Mouse (Mus musculus) stomach, embryonic 16.5 days (tissue): ENCODE results near the gene Olfr279. TPM values are rescaled to one million over a fixed set of nuclear protein-coding genes. Genes with fewer than 3 reads are reported as not detected.

ENCODE experiments used
- ATAC-seq: fragments of 200-750 bp; cut with Nextera tagmentation; 2 replicates; pipeline ENCODE4 v1.8.0; 2017; ENCODE audit warnings: moderate number of reproducible peaks, moderate TSS enrichment; ENCODE audit not compliant: insufficient read depth, low FRiP score
- H3K27ac ChIP-seq: fragments of 300-500 bp; sonication (generic); 2 replicates; pipeline ENCODE4 v1.5.1; 2014; ENCODE audit warnings: low read length
- H3K27me3 ChIP-seq: fragments of 300-500 bp; sonication (generic); 2 replicates; pipeline ENCODE4 v1.6.1; 2014; ENCODE audit warnings: low read length, control low read depth, mixed read lengths; ENCODE audit not compliant: control insufficient read depth, insufficient read depth
- H3K36me3 ChIP-seq: fragments of 300-500 bp; sonication (generic); 2 replicates; pipeline ENCODE4 v1.6.1; 2014; ENCODE audit warnings: low read length; ENCODE audit not compliant: control insufficient read depth, insufficient read depth
- H3K4me1 ChIP-seq: fragments of 300-500 bp; sonication (generic); 2 replicates; pipeline ENCODE4 v1.6.1; 2014; ENCODE audit warnings: low read length, control low read depth, mixed read lengths; ENCODE audit not compliant: control insufficient read depth, insufficient read depth
- H3K4me2 ChIP-seq: fragments of 300-500 bp; sonication (generic); 2 replicates; pipeline ENCODE4 v1.6.1; 2014; ENCODE audit warnings: low read depth, low read length, mixed read lengths
- H3K4me3 ChIP-seq: fragments of 300-500 bp; sonication (generic); replicated peaks from 2 replicates; pipeline ENCODE4 v1.5.1; 2014; ENCODE audit warnings: mild to moderate bottlenecking, low read length
- H3K9ac ChIP-seq: fragments of 300-500 bp; sonication (generic); 2 replicates; pipeline ENCODE4 v1.6.1; 2014; ENCODE audit warnings: low read length
- H3K9me3 ChIP-seq: fragments of 300-500 bp; sonication (generic); replicated peaks from 2 replicates; pipeline ENCODE4 v1.6.1; 2016; ENCODE audit warnings: low read length, control low read depth; ENCODE audit not compliant: control insufficient read depth
- WGBS: fragments of 180-500 bp; shearing (Covaris S2); extraction: QIAGEN DNeasy Blood & Tissue Kit; methylation state at CpG from one replicate; pipeline ENCODE4 v1.1.7; 2014; 5-methylcytosine and 5-hydroxymethylcytosine counted together
- polyA plus RNA-seq: library from polyadenylated mRNA; unstranded; fragments of >200 nt; fragmentation: Nextera tagmentation; extraction: Ambion mirVana; gene quantifications from 2 replicates; pipeline ENCODE4 v1.2.1, GENCODE M21; 2015

The Olfr279 gene
- not detected in 2 replicates for polyA plus RNA-seq

DNA sequence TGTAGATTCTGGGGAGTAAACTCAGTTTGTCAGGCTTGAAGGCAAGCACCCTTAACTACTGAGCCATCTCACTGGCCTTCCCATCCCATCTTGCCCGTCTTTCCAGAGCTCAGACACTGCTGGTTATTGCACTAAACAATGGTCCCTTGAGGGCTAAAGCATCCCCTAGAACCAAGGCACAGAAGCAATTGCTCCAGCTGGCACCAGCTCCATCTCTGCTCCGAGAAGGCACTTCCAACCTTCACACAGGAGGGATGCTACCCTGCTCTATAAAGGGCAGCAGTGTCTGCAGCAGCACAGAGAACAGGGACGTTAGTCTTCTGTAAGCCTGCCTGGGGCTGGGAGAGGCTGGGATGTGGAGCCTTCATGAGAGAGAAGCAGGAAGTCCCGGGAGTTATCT lies at the start of gene Olfr279:
TSS of gene Olfr279 (plus strand) at position 301 of the 400 bp plus-strand sequence.
- ATAC-seq: no peak
- no peak within 1 kb of the TSS for H3K27ac ChIP-seq
- no peak within 1 kb of the TSS for H3K4me3 ChIP-seq
- no peaks in the 10 kb centered on the region for H3K36me3 ChIP-seq
- 52% methylated on average over 4 of the region's 4 CpGs for WGBS
- no peaks in the 10 kb centered on the region for H3K9me3 ChIP-seq
- H3K4me1 ChIP-seq: no peaks in the 10 kb centered on the region
- no peaks in the 10 kb centered on the region for H3K27me3 ChIP-seq
- no peak within 1 kb of the TSS for H3K9ac ChIP-seq
- no peak within 1 kb of the TSS for H3K4me2 ChIP-seq

DNA sequence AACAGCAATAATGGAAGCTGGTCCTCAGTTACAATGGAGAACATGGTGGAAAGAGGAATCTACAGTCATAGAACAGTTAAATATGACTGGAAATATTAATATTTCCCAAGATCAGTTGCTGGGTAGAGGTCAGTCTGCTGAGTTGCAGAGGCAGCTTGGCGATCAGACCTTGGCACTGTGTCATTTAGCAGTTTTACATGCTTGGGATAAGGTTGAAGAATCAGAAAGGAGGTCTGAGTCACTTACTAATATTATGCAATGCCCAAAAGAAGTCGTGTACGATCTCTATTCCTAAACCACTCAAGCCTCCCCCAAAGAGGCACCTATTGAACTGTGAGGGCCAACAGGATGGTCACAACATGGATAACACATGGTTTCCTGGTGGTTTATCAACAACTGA lies 47.6 kb upstream of the Olfr279 start:
- no peak for ATAC-seq
- WGBS: 86% methylated on average over 3 of the region's 3 CpGs

DNA sequence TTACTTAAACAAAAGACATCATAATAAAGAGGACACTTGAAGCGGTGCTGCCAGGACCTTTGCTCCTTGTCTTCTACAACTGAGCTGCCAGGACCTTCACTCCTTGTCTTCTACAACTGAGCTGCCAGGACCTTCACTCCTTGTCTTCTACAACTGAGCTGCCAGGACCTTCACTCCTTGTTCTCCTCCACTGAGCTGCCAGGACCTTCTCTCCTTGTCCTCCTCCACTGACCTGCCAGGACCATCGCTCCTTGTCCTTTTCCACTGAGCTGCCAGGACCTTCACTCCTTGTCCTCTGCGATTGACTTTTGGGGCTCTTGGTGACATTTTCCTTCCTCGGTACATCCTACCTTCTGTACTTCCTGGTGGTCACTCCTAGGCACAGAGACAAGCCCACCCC lies 43.7 kb upstream of the Olfr279 start:
- 50% methylated on average over 4 of the region's 4 CpGs for WGBS
- Histone ChIP-seq H3K9ac (no peak overlapping the region), H3K27me3 (no peaks in the 10 kb centered on the region), H3K27ac (no peak overlapping the region), H3K9me3 (no peaks in the 10 kb centered on the region), H3K36me3 (no peaks in the 10 kb centered on the region), H3K4me1 (no peaks in the 10 kb centered on the region), H3K4me3 (no peak overlapping the region), H3K4me2 (no peak overlapping the region)
- no peak for ATAC-seq

More for the DNA sequence above, 47.6 kb upstream of the Olfr279 start:
- H3K4me2 ChIP-seq: no peak overlapping the region
- H3K27me3 ChIP-seq: no peaks in the 10 kb centered on the region
- no peaks in the 10 kb centered on the region for H3K36me3 ChIP-seq
- no peak overlapping the region for H3K9ac ChIP-seq
- no peaks in the 10 kb centered on the region for H3K4me1 ChIP-seq
- H3K9me3 ChIP-seq: no peaks in the 10 kb centered on the region
- no peak overlapping the region for H3K4me3 ChIP-seq
- no peak overlapping the region for H3K27ac ChIP-seq

DNA sequence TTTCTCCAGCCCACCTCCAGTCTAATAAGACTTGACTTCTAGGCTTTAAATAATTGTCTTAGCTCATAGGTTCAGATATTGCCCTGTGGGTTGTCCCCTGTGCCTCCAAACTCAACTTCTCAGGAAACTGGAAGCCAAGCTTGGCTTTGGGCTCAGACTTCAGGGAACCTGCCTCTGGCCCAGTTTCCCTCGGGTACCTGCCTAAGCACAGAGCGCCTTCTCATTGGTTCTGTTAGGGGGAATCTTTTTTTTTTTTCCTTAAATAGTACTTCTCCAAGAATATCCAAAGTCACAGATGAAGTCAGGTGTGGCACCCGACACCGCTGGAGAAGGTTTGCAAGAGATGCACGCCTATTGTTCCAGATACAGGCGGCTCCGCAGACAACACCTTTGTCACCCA lies 39.9 kb upstream of the Olfr279 start, which contains the start of gene Olfr281:
TSS of gene Olfr281 (plus strand) at position 301 of the 400 bp plus-strand sequence.
- Histone ChIP-seq H3K36me3 (no peaks in the 10 kb centered on the region), H3K27ac (no peak within 1 kb of the TSS), H3K4me1 (no peaks in the 10 kb centered on the region), H3K4me2 (no peak within 1 kb of the TSS), H3K9ac (no peak within 1 kb of the TSS), H3K9me3 (no peaks in the 10 kb centered on the region), H3K4me3 (no peak within 1 kb of the TSS), H3K27me3 (no peaks in the 10 kb centered on the region)
- WGBS: 86% methylated on average over 7 of the region's 7 CpGs
- ATAC-seq: no peak

DNA sequence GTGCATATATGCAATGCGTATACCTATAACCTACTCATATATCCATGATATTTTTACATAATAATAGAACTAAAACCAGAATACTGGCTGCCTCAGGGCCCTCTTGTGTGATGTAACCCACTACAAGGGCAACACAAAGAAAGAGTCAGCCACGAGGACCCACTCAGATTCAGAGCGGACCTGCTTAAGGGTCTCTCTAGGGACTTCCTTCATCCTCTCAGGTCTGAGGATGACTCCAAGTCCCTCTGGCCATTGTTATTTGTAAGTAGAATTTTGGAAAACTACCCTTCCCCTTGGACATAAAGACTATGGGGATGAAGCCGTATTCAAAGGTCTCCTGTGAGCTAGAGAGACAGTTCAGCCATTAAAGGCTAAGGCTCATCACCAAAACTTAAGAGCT lies 22.6 kb upstream of the Olfr279 start, which contains the start of gene OR5BS1P:
TSS of gene OR5BS1P (plus strand) at position 301 of the 400 bp plus-strand sequence.
- H3K4me3 ChIP-seq: no peak within 1 kb of the TSS
- no peak within 1 kb of the TSS for H3K4me2 ChIP-seq
- H3K27me3 ChIP-seq: no peaks in the 10 kb centered on the region
- H3K9me3 ChIP-seq: no peaks in the 10 kb centered on the region
- no peaks in the 10 kb centered on the region for H3K36me3 ChIP-seq
- ATAC-seq: no peak
- no peak within 1 kb of the TSS for H3K27ac ChIP-seq
- H3K9ac ChIP-seq: no peak within 1 kb of the TSS
- H3K4me1 ChIP-seq: no peaks in the 10 kb centered on the region
- 86% methylated on average over 4 of the region's 4 CpGs for WGBS

DNA sequence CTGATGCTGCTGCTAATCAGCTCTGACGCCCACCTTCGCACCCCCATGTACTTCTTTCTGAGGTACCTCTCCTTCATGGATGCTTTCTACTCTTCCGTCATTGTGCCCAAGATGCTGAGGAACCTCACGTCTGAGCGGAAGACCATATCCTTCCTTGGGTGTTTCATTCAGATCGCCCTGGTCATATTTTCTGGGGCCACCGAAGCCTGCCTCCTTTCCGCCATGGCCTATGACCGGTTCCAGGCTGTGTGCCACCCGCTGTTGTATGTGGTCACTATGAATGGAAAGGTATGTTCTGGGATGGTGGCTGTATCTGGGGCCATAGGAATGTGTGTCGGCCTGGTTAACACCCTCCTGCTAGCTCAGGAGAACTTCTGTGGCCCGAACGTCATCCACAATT lies 20.7 kb upstream of the Olfr279 start:
- WGBS: 90% methylated on average over 13 of the region's 13 CpGs
- H3K4me2 ChIP-seq: no peak overlapping the region
- no peak for ATAC-seq
- no peak overlapping the region for H3K9ac ChIP-seq
- H3K36me3 ChIP-seq: no peaks in the 10 kb centered on the region
- no peaks in the 10 kb centered on the region for H3K4me1 ChIP-seq
- no peaks in the 10 kb centered on the region for H3K27me3 ChIP-seq
- no peak overlapping the region for H3K27ac ChIP-seq
- H3K4me3 ChIP-seq: no peak overlapping the region
- H3K9me3 ChIP-seq: no peaks in the 10 kb centered on the region

DNA sequence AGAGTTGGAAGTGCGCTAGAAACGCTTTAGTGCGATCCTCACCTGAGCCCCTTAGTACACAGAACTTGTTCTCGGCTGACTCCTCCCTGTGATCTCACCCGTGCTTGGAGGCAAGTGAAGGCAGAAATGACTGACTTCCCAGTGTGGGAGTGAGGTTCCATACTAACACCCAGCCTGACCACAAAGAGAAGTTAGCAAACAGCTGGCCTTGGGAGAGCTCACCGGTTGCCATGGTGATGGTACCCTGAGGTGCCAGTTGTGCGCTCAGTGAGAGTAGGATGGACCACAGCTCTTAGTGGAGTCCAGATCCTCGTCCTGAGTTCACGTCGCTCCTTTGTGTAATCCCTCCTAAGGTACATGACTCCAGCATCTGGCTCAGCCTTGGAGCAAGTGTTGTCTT lies 17.2 kb upstream of the Olfr279 start:
- Histone ChIP-seq H3K36me3 (no peaks in the 10 kb centered on the region), H3K27ac (no peak overlapping the region), H3K4me3 (no peak overlapping the region), H3K4me1 (no peaks in the 10 kb centered on the region), H3K27me3 (no peaks in the 10 kb centered on the region), H3K9ac (no peak overlapping the region), H3K9me3 (no peaks in the 10 kb centered on the region), H3K4me2 (no peak overlapping the region)
- WGBS: 85% methylated on average over 10 of the region's 10 CpGs
- ATAC-seq: no peak

DNA sequence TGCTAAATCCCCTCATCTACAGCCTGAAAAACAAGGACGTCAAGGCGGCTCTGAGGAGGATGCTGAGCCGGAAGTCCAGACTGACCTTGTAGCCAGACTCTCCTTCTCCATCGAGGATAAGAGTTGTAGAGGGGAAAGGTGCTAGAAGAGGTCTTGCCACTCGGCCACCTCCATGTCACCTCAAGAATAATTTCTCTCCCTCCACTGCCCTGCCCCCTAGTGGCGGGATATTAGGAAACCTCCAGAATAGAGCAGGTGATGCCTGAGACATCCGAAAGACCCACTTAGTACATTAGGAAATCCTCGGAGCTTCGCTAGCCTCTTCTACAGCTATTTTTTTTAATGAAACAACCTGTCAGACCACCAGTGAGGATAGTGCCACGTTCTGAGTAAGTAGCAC lies 16.8 kb upstream of the Olfr279 start:
- no peaks in the 10 kb centered on the region for H3K9me3 ChIP-seq
- no peak for ATAC-seq
- no peaks in the 10 kb centered on the region for H3K4me1 ChIP-seq
- H3K4me3 ChIP-seq: no peak overlapping the region
- no peak overlapping the region for H3K4me2 ChIP-seq
- no peak overlapping the region for H3K27ac ChIP-seq
- WGBS: 46% methylated on average over 10 of the region's 10 CpGs
- H3K27me3 ChIP-seq: no peaks in the 10 kb centered on the region
- H3K36me3 ChIP-seq: no peaks in the 10 kb centered on the region
- no peak overlapping the region for H3K9ac ChIP-seq

DNA sequence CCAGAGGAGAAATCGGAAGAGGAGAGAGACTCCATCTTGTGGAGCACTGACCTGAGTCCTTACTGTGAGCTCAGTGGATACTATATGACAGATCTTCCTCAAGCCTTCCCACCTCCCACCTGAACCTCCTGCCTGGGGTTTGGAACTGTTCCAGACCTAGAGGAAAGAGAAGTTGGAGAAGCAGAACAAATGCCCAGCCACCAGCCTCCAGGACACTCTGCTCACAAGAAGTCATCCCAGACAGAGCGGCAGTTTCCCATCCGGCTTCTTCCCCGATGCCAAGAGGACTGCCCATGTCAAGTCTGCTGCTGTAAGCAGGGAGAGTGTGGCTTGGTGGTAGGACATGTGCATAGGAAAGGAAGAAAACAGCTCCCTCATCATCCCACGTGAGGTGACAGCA lies 15.9 kb upstream of the Olfr279 start:
- WGBS: 84% methylated on average over 5 of the region's 5 CpGs

More for the DNA sequence above, 15.9 kb upstream of the Olfr279 start:
- Histone ChIP-seq H3K36me3 (no peaks in the 10 kb centered on the region), H3K9ac (no peak overlapping the region), H3K27me3 (no peaks in the 10 kb centered on the region), H3K27ac (no peak overlapping the region), H3K9me3 (no peaks in the 10 kb centered on the region), H3K4me1 (no peaks in the 10 kb centered on the region), H3K4me2 (no peak overlapping the region), H3K4me3 (no peak overlapping the region)
- no peak for ATAC-seq
